Mouse (Mus musculus): ENCODE results near the gene Fbxo45. TPM values are rescaled to one million over a fixed set of nuclear protein-coding genes. Genes with fewer than 3 reads are reported as not detected.

Gene Fbxo45
- polyA plus RNA-seq, 2 experiments, result 13.3 to 14.0 TPM

DNA sequence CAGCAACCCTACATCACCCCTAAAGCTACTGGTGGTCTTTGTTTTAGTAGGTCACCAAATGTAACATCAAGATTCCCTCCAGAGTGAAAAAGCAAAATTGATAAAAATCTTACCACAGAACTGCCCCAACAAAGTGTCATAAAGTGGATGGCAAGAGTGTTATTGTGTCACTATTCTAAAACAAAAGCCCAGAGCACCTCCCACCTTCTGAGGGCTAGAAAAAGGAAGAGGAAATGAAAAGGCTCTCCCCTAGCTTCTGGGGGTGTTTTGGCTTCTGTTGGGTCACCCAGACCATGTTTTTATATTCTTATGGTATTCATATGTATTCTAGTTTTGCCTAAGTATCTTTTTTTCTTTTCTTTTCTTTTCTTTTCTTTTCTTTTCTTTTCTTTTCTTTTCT is 24.6 kb downstream of the Fbxo45 start:
- ATAC-seq (ENCODE audit: low FRiP score, low read depth) (no peak), DNase-seq (ENCODE audit: low spot score) (no peak)
- Histone ChIP-seq H3K4me3 (replicated peaks; ENCODE audit: low read length) (no peak overlapping the region), H3K4me1 (ENCODE audit: control insufficient read depth, insufficient read depth, low read length) (no peaks in the 10 kb centered on the region), H3K9ac (ENCODE audit: low read depth, low read length, severe bottlenecking) (no peak overlapping the region), H3K27me3 (ENCODE audit: control insufficient read depth, insufficient read depth, low read length) (no peaks in the 10 kb centered on the region), H3K27ac (replicated peaks; ENCODE audit: low read depth, low read length) (no peak overlapping the region), H3K4me2 (replicated peaks; ENCODE audit: low read depth, low read length, severe bottlenecking) (no peak overlapping the region), H3K9me3 (ENCODE audit: control insufficient read depth, low read length) (no peaks in the 10 kb centered on the region), H3K36me3 (ENCODE audit: control insufficient read depth, insufficient read depth, low read length) (no peaks in the 10 kb centered on the region)
- no peak for TF ChIP-seq POLR2A (IDR thresholded peaks at IDR 0.05; ENCODE audit: borderline replicate concordance, extremely low read depth, insufficient read depth, insufficient read length)

DNA sequence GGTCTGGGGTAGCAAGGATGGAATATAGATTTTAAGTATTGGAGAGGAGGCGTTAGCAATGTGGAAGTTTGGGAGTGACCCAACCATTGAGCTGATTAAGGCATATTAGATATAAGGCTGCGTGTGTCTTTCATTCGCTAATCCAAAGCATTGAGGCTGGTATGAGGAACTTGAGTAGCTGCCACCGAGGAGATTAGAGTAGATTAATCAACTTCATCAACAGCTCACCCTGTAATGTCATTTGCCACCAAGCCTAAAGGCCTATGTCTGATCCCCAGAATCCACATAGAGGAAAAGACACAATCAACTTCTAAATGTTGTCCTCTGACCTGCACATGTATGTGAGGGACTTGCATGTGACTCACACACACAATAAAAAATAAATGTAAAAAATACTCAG is 25.2 kb downstream of the Fbxo45 start:
- DNase-seq (ENCODE audit: low spot score) (no peak), ATAC-seq (ENCODE audit: low FRiP score, low read depth) (no peak)
- H3K4me1 ChIP-seq (ENCODE audit: control insufficient read depth, insufficient read depth, low read length), result no peaks in the 10 kb centered on the region
- no peaks in the 10 kb centered on the region for H3K36me3 ChIP-seq (ENCODE audit: control insufficient read depth, insufficient read depth, low read length)
- TF ChIP-seq POLR2A (IDR thresholded peaks at IDR 0.05; ENCODE audit: borderline replicate concordance, extremely low read depth, insufficient read depth, insufficient read length), result no peak
- WGBS, result 77% methylated on average over 4 of the region's 4 CpGs
- no peak overlapping the region for H3K4me3 ChIP-seq (replicated peaks; ENCODE audit: low read length)
- H3K4me2 ChIP-seq (replicated peaks; ENCODE audit: low read depth, low read length, severe bottlenecking), result no peak overlapping the region
- H3K9me3 ChIP-seq (ENCODE audit: control insufficient read depth, low read length), result no peaks in the 10 kb centered on the region
- no peak overlapping the region for H3K9ac ChIP-seq (ENCODE audit: low read depth, low read length, severe bottlenecking)
- no peak overlapping the region for H3K27ac ChIP-seq (replicated peaks; ENCODE audit: low read depth, low read length)
- no peaks in the 10 kb centered on the region for H3K27me3 ChIP-seq (ENCODE audit: control insufficient read depth, insufficient read depth, low read length)

DNA sequence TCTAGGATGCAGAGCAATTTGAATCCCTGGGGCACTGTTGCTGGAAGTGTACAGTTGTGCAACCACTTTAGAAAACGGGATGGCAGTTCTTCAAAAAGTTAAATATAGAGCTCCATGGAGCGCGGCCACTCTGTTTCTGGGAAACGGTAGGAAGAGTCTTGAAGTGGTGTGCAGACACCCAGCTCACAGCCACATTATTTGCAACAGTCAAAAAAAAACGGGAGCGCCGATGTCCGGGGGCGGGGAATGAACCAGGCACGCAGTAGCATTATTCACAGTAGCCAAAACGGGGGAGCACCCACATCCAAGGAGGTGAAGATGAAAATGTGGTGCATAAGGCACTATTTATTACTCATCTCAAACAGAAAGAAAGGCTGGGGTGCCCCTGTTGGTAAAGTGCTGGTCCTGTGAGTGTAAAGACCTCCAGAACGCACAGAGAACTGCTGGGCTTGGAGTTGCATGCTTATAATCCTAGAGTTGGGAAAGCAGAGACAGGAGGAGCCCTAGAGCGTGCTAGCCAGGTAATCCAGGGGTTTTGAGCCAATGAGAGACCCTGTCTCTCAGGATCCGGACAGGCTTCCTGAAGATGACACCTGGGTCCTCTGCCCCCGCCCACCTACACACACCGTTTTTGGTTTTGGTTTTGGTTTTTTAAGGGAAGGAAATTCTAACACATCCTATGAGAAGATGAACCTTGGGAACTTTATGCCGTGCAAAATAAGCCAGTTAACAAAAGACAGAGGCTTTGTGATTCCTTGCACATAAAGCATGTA is 32.0 kb downstream of the Fbxo45 start:
- Histone ChIP-seq H3K9ac (ENCODE audit: low read depth, low read length, severe bottlenecking) (no peak overlapping the region), H3K27ac (replicated peaks; ENCODE audit: low read depth, low read length) (no peak overlapping the region), H3K27me3 (ENCODE audit: control insufficient read depth, insufficient read depth, low read length) (no peaks in the 10 kb centered on the region), H3K36me3 (ENCODE audit: control insufficient read depth, insufficient read depth, low read length) (no peaks in the 10 kb centered on the region), H3K9me3 (ENCODE audit: control insufficient read depth, low read length) (no peaks in the 10 kb centered on the region), H3K4me3 (replicated peaks; ENCODE audit: low read length) (no peak overlapping the region), H3K4me1 (ENCODE audit: control insufficient read depth, insufficient read depth, low read length) (no peaks in the 10 kb centered on the region), H3K4me2 (replicated peaks; ENCODE audit: low read depth, low read length, severe bottlenecking) (no peak overlapping the region)
- DNase-seq (ENCODE audit: low spot score), result no peak
- 74% methylated on average over 17 of the region's 17 CpGs for WGBS
- ATAC-seq (ENCODE audit: low FRiP score, low read depth), result no peak
- TF ChIP-seq POLR2A (IDR thresholded peaks at IDR 0.05; ENCODE audit: borderline replicate concordance, extremely low read depth, insufficient read depth, insufficient read length), result no peak

- H3K4me1 ChIP-seq (ENCODE audit: control insufficient read depth, insufficient read depth, low read length), result no peaks in the 10 kb centered on the region
- no peak overlapping the region for H3K9ac ChIP-seq (ENCODE audit: low read depth, low read length, severe bottlenecking)
- no peak overlapping the region for H3K4me3 ChIP-seq (replicated peaks; ENCODE audit: low read length)
- no peak overlapping the region for H3K4me2 ChIP-seq (replicated peaks; ENCODE audit: low read depth, low read length, severe bottlenecking)
- no peak for TF ChIP-seq POLR2A (IDR thresholded peaks at IDR 0.05; ENCODE audit: borderline replicate concordance, extremely low read depth, insufficient read depth, insufficient read length)
- H3K27ac ChIP-seq (replicated peaks; ENCODE audit: low read depth, low read length), result no peak overlapping the region
- H3K9me3 ChIP-seq (ENCODE audit: control insufficient read depth, low read length), result no peaks in the 10 kb centered on the region
- no peak for DNase-seq (ENCODE audit: low spot score)
- H3K27me3 ChIP-seq (ENCODE audit: control insufficient read depth, insufficient read depth, low read length), result no peaks in the 10 kb centered on the region
- ATAC-seq (ENCODE audit: low FRiP score, low read depth), result no peak
- H3K36me3 ChIP-seq (ENCODE audit: control insufficient read depth, insufficient read depth, low read length), result no peaks in the 10 kb centered on the region
Measured at GRCm38 (mm10) chr16:32214156-32214555, 32.8 kb downstream of the Fbxo45 start.

GRCm38 (mm10) chr16:32204902-32205301 is 42.1 kb downstream of the Fbxo45 start:
- Histone ChIP-seq H3K4me2 (replicated peaks; ENCODE audit: low read depth, low read length, severe bottlenecking) (no peak overlapping the region), H3K36me3 (ENCODE audit: control insufficient read depth, insufficient read depth, low read length) (no peaks in the 10 kb centered on the region), H3K27me3 (ENCODE audit: control insufficient read depth, insufficient read depth, low read length) (no peaks in the 10 kb centered on the region), H3K9me3 (ENCODE audit: control insufficient read depth, low read length) (no peaks in the 10 kb centered on the region), H3K4me3 (replicated peaks; ENCODE audit: low read length) (no peak overlapping the region), H3K4me1 (ENCODE audit: control insufficient read depth, insufficient read depth, low read length) (no peaks in the 10 kb centered on the region), H3K9ac (ENCODE audit: low read depth, low read length, severe bottlenecking) (no peak overlapping the region), H3K27ac (replicated peaks; ENCODE audit: low read depth, low read length) (no peak overlapping the region)
- ATAC-seq (ENCODE audit: low FRiP score, low read depth), result no peak
- no peak for TF ChIP-seq POLR2A (IDR thresholded peaks at IDR 0.05; ENCODE audit: borderline replicate concordance, extremely low read depth, insufficient read depth, insufficient read length)
- DNase-seq (ENCODE audit: low spot score), result no peak
- 54% methylated on average over 3 of the region's 3 CpGs for WGBS

Data from limb, embryonic 14.5 days (tissue).